In the genomic region with DNA sequence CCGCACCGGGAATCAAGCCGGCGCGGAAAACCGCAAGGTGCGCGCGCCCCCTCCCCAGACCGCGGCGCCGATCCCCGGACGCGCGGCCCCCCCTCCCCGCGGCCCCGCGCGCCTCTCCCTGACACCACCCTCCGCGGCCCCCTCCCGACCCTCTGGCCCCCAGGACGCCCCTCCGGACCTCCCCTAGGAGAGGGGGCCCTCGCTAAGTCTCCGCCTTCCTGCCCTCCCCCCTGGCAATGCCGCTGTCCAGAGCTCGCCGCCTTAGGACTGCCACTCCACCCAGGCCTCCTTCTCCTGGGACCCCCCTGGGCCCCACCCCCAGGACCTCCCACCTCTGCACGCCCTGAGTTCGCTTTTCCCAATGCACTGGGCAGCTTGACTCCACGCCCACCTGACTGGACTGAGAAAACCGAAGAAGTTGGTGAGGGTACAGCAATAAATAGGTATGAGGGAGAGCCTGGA, we compare ENCODE assay signal across 8 mouse cellular contexts. TPM values are rescaled to one million over a fixed set of nuclear protein-coding genes. Genes with fewer than 3 reads are reported as not detected.
DNase-seq lines count a peak whose midpoint lies in the region; ATAC-seq and TF ChIP-seq lines count a peak whose summit lies in the region.

A gene (minus strand): TSS at position 52 of the 462 bp plus-strand sequence.

- H3K9ac ChIP-seq in limb, embryonic 14.5 days (ENCODE audit: low read depth, low read length, severe bottlenecking) = peak within 1 kb of the TSS; percentile 50

- no peak for TF ChIP-seq POLR2A in limb, embryonic 14.5 days (IDR thresholded peaks at IDR 0.05; ENCODE audit: borderline replicate concordance, extremely low read depth, insufficient read depth, insufficient read length)

- no peak within 1 kb of the TSS for H3K27ac ChIP-seq in limb, embryonic 14.5 days (replicated peaks; ENCODE audit: low read depth, low read length)

- peaks cover 95% of the 10 kb centered on the region for H3K27me3 ChIP-seq in E14TG2a.4 (ENCODE audit: insufficient read depth, low read length)
- peaks cover 89% of the 10 kb centered on the region for H3K27me3 ChIP-seq in limb, embryonic 14.5 days (ENCODE audit: control insufficient read depth, insufficient read depth, low read length)

- peaks cover 37% of the 10 kb centered on the region for H3K4me1 ChIP-seq in E14TG2a.4 (replicated peaks; ENCODE audit: low read depth, low read length)
- H3K4me1 ChIP-seq in limb, embryonic 14.5 days (ENCODE audit: control insufficient read depth, insufficient read depth, low read length) = peaks cover 15% of the 10 kb centered on the region

- WGBS in limb, embryonic 14.5 days = 1% methylated on average over 10 of the region's 36 CpGs

- H3K4me3 ChIP-seq in E14TG2a.4 (replicated peaks; ENCODE audit: low read length) = peak within 1 kb of the TSS; percentile 79
- peak within 1 kb of the TSS; percentile 52 for H3K4me3 ChIP-seq in limb, embryonic 14.5 days (replicated peaks; ENCODE audit: low read length)

- H3K36me3 ChIP-seq in E14TG2a.4 (ENCODE audit: insufficient read depth, low read length) = no peaks in the 10 kb centered on the region
- no peaks in the 10 kb centered on the region for H3K36me3 ChIP-seq in limb, embryonic 14.5 days (ENCODE audit: control insufficient read depth, insufficient read depth, low read length)

- no peaks in the 10 kb centered on the region for H3K9me3 ChIP-seq in E14TG2a.4 (ENCODE audit: low read length)
- no peaks in the 10 kb centered on the region for H3K9me3 ChIP-seq in limb, embryonic 14.5 days (ENCODE audit: control insufficient read depth, low read length)

- no peak for TF ChIP-seq CTCF in E14TG2a.4 (conservative IDR thresholded peaks at IDR 0.05; ENCODE audit: low read length)

- intact Hi-C loops in heart, postnatal 25 days (cut with DNase I) = no loop called here

- peak; percentile 9 to 26 for DNase-seq in heart, adult 18-20 months
- no peak for DNase-seq in heart, postnatal 25 days (ENCODE audit: low spot score)
- DNase-seq in cerebellum, postnatal 36 days = peak; percentile 15 to 19
- peak; percentile 14 for DNase-seq in heart, postnatal 4 days
- DNase-seq in limb, embryonic 14.5 days (ENCODE audit: low spot score) = no peak
- DNase-seq in retina, postnatal 1 day = peak; percentile 41
- DNase-seq in spleen, adult 12 weeks (ENCODE audit: low spot score) = no peak

- ATAC-seq in limb, embryonic 14.5 days (ENCODE audit: low FRiP score, low read depth) = no peak

- H3K4me2 ChIP-seq in limb, embryonic 14.5 days (replicated peaks; ENCODE audit: low read depth, low read length, severe bottlenecking) = peak within 1 kb of the TSS; percentile 94

RNA-seq across cellular contexts. Expression of the gene that starts here (rescaled TPM):
- total RNA-seq in heart, adult 18-20 months (2021) = 1 to 10 TPM; 2.5 to 3.8 TPM
- total RNA-seq in heart, postnatal 25 days (2021) = under 1 TPM; 0.50 to 0.78 TPM
- under 1 TPM in 1 of 2 experiments, not detected in 1; 0.32 TPM for total RNA-seq in heart, postnatal 4 days (2021)
- polyA plus RNA-seq in limb, embryonic 14.5 days (2012; rRNA removed) = 0.45 and 0.65 TPM in 2 replicates
- 0.14 and 0.52 TPM in 2 replicates for polyA plus RNA-seq in limb, embryonic 14.5 days (2014; fragmentation: Nextera tagmentation; extraction: Ambion mirVana)

Comparison
In these comparisons a context has a peak if more than half of its experiments do, and no peak if none do; other contexts are left out.
1. DNase-seq: peak in heart, adult 18-20 months (2 of 2), cerebellum, postnatal 36 days (2 of 2) and retina, postnatal 1 day (single experiment); none in heart, postnatal 25 days (single experiment), limb, embryonic 14.5 days (single experiment) and spleen, adult 12 weeks (single experiment).
2. Peak in DNase-seq in heart, postnatal 4 days; RNA of the gene not detected or under 1 TPM.